Mouse (Mus musculus) monocyte, adult 5-6 weeks (primary cell): ENCODE measurements around the gene Ptprn. TPM values are rescaled to one million over a fixed set of nuclear protein-coding genes. Genes with fewer than 3 reads are reported as not detected.

Source experiments
- ATAC-seq: fragments of 153-309, 156-312 bp; replicated peaks from 2 replicates; pipeline ENCODE4 v1.8.0; 2017; ENCODE audit warnings: mild to moderate bottlenecking; ENCODE audit not compliant: low TSS enrichment, insufficient number of reproducible peaks, severe bottlenecking, poor library complexity, low FRiP score
- total RNA-seq: library from RNA; stranded (forward); fragments of 200-1000, 200-491, 200-594 nt; gene quantifications from 3 replicates; pipeline ENCODE4 v1.2.3, GENCODE M21; 2017

The Ptprn gene
- total RNA-seq, result not detected in 3 replicates

- no peak for ATAC-seq
Measured at GRCm38 (mm10) chr1:75264091-75264880, at the start of gene Ptprn. TSS of gene Ptprn (minus strand) at chr1:75264502.

GRCm38 (mm10) chr1:75311694-75312093 is 47.4 kb upstream of the Ptprn start:
- no peak for ATAC-seq

DNA sequence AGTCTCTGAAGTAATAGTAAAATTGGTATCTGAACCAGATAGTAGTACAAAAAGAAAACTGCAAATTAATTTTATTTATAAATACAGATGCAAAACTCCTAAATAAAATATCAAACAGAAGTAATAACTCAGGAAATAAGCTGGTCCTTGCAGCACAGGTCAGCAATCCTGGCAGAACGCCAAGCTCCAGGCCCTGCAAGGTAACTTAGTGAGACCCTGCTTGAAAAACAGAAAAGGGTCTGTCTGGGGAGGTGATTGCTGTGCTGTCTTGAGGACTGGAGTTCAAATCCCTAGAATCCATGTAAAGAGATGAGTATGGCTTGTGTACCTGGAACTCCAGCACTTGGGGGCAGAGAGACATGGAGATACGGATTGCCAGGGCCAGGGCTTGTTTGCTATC is 40.4 kb upstream of the Ptprn start:
- ATAC-seq, result no peak

DNA sequence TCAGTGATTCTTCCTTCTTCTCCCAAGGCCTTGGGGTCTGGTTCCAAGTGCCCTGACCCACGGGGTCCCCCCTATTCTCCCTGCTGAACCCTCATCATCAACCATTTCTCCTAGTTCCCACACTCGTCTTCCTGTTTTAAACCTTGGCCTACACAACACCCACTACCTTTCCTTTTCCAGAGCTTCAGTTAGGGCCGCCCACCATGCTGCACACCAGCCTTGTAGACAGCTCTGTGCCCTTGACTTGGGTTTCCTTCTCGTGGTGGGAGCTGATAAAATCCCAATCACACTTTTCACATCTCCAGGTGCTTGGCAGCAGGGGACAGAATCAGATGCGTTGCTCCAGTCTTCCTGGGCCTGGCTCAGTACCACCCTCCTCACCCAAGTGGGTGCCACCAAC is 30.0 kb upstream of the Ptprn start:
- ATAC-seq, result no peak

- ATAC-seq, result no peak
Measured at GRCm38 (mm10) chr1:75293331-75293701, 29.0 kb upstream of the Ptprn start.

DNA sequence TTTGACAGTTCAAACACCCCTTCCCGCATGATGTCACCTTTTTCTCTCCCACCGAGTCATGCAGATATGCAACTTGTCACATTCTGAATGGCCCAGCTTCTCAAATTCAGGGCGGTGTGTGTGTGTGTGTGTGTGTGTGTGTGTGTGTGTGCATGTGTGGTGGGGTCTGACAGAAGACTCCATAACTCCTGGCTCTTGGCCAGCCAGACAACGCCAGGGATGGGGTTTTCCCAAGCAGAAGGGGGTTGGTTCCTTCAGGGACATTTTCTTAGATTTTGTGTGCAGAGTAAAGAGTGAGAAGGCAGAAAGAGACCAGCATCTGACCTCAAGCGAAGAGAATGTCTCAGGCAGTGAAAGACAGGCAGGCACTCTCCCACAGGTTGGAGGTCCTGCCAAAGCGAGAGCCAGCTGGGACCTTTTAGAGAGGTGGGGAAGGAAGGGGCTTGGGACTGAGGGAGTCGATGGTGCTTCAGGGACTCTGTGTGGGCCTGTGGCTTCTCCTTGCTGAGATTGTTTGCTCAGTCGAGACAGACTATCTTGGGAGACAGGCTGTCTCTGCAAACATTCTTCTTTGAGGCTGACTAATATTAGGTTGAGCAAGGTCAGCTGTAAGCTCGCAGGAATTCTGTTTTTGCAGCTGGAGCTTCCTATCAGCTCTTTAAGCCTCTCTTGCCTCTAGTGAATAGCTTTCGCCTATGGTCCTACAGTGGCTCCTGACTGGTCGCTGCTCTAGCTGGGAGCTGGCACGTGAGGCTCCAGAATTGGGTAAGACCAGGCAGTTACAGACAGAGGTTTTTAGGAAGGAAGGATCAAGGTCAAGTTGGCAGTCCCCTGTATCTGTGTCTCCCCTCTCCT is 28.4 kb upstream of the Ptprn start:
- no peak for ATAC-seq

GRCm38 (mm10) chr1:75291321-75291720 is 27.0 kb upstream of the Ptprn start:
- ATAC-seq, result no peak

GRCm38 (mm10) chr1:75290582-75290981 is 26.3 kb upstream of the Ptprn start:
- ATAC-seq, result no peak

- ATAC-seq, result no peak
Measured at GRCm38 (mm10) chr1:75289888-75290431, 25.7 kb upstream of the Ptprn start.

DNA sequence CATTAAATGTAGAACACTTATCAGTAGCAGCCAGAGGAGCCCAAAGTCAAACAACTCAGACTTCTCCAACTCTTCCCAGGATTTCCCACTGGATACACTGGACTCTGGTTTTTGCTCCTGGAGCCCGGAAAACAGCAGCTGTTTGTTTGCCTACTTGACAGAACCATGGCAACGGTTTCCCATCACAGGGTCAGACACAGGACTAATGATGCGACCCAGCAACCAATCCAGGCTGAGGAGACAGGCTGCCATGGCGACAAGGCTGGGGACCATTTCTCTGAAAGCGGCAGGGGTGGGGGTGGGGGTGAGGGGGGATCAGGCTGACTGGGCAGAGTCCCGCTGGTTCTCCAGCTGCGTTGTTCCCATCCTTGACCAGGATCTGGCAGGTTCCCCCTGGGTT is 25.1 kb upstream of the Ptprn start:
- no peak for ATAC-seq

DNA sequence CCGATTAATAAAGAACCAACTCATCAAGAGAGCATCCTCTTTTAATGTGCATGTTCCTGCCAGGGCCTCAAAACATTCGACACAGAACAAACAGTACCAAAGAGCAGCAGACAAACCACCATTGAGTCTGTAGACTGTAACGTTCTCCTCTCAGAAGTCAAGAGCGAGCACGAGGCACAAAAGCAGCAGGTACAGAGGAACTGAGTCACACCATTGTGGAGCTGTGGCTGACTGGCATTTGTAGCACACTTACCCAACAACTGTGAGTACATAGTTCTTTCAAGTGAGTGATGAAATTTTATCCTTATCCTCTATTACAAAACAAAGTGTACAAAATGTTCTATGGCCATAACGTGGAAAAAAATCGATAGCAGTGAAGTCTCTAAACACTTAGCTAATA is 20.6 kb upstream of the Ptprn start:
- no peak for ATAC-seq

- ATAC-seq, result no peak
Measured at GRCm38 (mm10) chr1:75283017-75283416, 18.7 kb upstream of the Ptprn start.

DNA sequence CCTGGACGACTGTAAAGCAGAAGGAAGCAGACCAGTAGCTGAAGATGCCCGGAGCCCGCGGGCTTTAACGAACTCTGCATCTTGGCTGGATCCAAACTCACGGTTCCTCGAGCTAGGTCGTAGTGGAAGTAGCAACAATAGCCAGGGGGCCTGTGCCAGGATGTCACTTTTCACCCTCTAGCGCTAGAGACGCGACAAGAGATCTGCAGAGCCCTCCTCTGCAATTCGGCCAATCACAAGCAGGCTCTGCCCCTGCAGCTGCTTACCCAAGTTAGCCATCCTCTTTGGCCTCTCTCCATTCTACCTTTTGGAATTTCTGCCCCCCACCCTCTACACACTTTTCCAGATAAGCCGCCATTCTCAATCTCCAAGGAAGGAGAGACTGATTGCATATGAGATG is 13.9 kb upstream of the Ptprn start, which contains the start of gene Resp18:
TSS of gene Resp18 (minus strand) at position 188 of the 400 bp plus-strand sequence.
- no peak for ATAC-seq

DNA sequence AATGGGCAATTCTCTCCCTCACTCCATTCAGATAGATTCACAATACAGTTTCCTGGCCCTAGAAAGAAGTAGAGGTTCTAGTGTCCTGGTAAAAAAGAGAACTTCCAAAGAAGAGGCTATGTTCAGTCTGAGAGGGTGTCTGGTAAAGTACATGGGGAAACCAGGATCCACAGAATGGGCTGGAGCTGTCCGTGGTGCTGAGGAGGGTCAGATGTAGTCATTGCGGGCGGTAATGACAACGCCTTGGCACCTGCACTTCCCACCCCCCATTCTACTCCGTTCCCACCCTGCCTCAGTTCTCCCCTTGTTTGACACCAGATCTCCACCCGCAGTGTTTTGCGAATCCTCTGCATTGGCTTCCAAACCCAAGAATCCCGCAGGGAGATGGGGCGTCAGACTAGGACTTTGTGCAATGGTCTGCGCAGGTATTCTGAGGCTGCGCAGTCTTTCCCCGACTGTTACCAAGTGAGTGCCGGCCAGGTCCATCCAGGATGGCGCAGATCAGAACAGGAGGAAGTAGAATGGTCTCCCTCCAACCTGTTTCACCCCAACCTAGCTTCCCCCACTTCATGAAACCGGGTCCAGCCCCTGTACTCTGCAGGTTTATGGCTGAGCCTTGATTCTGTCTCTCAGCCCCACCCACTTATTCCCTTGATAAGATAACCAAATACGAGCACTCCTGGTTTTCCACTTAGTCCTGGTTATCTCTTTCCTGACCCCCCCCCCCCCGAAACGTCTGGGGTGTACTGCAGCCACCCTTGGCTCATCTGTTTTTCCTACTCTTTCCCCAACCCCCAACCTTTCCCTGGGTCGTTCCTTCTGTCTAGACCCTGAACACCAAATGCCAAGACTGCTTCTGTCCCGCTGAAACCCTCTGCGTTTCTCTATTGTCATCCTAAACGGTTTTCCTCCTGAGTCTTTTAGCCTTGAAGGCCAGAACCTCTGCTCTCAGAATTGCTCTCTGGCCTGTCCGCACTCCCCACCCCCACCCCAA is 13.2 kb upstream of the Ptprn start:
- ATAC-seq, result no peak

DNA sequence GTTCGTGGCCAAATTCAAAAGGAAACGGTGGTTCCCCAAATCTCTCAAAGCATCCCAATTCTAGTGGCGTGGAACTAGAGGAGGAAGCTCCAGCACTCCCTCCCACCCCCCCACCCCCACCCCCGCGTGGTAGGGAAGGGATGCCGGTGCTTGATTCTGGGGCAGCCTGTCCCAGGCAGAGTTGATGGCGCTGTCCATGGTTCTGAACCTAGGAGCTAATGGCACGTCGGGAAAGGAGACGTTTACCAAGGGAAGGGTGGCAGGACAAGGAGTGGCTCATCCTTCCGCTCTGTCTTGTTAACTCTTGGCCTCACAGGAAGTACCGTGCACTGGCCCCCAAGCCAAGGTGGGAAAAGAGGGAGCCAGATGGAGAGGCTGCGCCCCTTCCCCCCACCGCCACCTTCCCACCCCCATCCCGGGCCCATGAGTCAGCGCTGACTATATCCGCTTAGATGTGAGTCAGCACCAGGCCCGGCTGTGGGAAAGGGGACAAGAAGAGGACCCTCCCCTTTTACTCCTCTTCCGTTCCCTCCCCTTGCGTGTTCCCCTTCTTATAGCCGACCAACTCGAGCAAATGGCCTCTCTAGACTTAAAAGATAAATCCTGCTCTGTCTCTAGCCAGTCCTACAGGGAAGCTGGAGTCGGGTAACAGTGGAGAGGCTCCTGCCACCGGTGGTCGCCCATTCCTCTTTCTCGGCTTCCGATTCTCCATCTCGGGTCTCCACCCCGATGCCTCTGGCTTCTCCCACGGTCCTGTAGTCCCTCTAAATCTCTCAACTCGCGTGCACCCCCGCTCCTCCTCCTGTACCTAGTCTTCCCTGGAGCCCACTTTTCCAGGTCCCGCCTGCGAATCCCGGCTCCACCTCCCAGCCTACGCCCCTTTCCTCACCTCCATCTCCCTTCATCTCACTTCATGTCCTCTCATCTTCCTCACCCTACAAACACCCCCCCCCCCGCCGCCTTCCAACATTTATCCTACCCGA is 1.0 kb downstream of the Ptprn start:
- no peak; the same call in 1 of the 2 replicates for ATAC-seq

DNA sequence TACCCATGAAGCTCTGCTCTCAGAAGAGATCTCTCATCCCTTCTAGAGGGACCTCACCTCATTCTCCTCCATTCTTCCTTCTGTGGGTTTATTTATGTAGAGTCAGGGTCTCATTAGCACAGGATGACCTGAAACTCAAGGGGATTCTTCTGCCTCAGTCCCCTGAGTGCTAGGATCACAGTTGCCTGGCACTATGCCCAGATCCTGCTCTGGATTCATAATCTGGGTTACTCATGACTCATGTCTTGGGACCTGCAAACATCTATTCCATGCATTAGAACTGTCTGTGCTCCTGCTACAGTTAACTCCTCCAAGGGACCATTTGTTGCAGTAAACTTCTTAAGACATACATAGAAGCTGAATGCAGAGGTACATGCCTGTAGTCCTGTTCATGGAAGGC is 3.0 kb downstream of the Ptprn start:
- ATAC-seq, result no peak

DNA sequence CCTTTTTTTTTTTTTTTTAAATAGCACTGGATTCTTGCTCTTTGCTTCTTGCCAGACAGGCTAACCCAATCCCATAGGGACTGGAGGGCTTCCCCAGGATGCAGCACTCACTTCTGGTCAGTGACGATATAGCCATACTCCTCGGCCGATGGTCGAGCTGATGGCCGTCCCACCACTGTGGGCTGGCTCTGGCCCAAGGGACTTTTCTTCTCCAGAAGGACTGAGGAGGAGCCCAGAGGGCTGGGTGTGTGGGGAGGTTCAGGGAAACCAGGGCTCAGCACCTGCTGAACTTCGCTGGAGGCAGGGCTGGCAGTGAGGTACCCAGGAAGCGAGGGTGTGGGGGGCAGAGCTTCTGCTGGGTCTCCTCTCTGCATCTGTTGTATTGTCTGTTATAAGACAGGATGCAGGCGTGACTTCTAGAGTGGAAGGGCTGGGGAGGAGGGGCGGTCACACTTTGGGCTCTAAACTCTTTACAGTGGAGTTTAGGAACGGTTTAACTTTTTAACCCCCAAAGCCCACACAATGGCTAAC is 8.7 kb downstream of the Ptprn start:
- no peak for ATAC-seq
